20 mouse cellular contexts compared by ENCODE assay signal in genomic region chr5:115170150-115170549, GRCm38 (mm10). TPM values are rescaled to one million over a fixed set of nuclear protein-coding genes. Genes with fewer than 3 reads are reported as not detected.
A peak's percentile ranks its signal among the peaks of the same experiment; 100 is the strongest.
DNase-seq lines count a peak whose midpoint lies in the region; ATAC-seq and TF ChIP-seq lines count a peak whose summit lies in the region.
"Had no signal": no experiment of that assay in that cellular context is flagged by ENCODE, and none has a peak within 500 bp of the region (broad histone marks: within the 10 kb centered on the region; RNA-seq: fewer than 3 reads in every experiment).

No protein-coding gene starts in this region.

- peaks cover 7% of the 10 kb centered on the region for H3K4me1 ChIP-seq in kidney, adult 2 months (ENCODE audit: control insufficient read depth, insufficient read depth, low read length)
- H3K4me1 ChIP-seq in kidney, embryonic 14.5 days (ENCODE audit: control insufficient read depth, insufficient read depth, low read length), result peaks cover 27% of the 10 kb centered on the region
- H3K4me1 ChIP-seq in lung, postnatal 0 days (ENCODE audit: insufficient read depth, low read depth, low read length), result no peaks in the 10 kb centered on the region
- H3K4me1 ChIP-seq: forebrain, embryonic 13.5 days had no signal

- no peak for TF ChIP-seq EP300 in lung, postnatal 0 days (IDR thresholded peaks at IDR 0.05)

- DNase-seq in kidney, adult 2 months, result peak; percentile 74
- DNase-seq in kidney, adult 8-10 months, result no peak
- peak; percentile 60 to 72 for DNase-seq in kidney, postnatal 36 days
- peak; percentile 63 to 78 for DNase-seq in lung, postnatal 4 days
- DNase-seq in lung, postnatal 0 days (ENCODE audit: low spot score), result no peak
- DNase-seq in kidney, postnatal 4 days, result peak; percentile 74 to 79
- DNase-seq: cerebellum, adult 2 months; cerebellum, postnatal 10 days; forebrain, postnatal 0 days; gastrocnemius, postnatal 14 days; heart, adult 2 months; heart, postnatal 14 days had no signal

- no peaks in the 10 kb centered on the region for H3K27me3 ChIP-seq in kidney, adult 2 months (replicated peaks; ENCODE audit: control insufficient read depth, insufficient read depth, low read length)
- no peaks in the 10 kb centered on the region for H3K27me3 ChIP-seq in kidney, embryonic 14.5 days (ENCODE audit: control insufficient read depth, insufficient read depth, low read length)
- no peaks in the 10 kb centered on the region for H3K27me3 ChIP-seq in lung, postnatal 0 days (replicated peaks; ENCODE audit: insufficient read depth, low read length)
- H3K27me3 ChIP-seq: CH12.LX; forebrain, embryonic 13.5 days; heart, embryonic 15.5 days; Patski had no signal

- H3K4me2 ChIP-seq in kidney, embryonic 14.5 days (replicated peaks; ENCODE audit: low read depth, low read length), result no peak overlapping the region
- no peak overlapping the region for H3K4me2 ChIP-seq in lung, postnatal 0 days (replicated peaks; ENCODE audit: low read depth, low read length)
- H3K4me2 ChIP-seq: forebrain, embryonic 13.5 days; heart, embryonic 11.5 days; heart, embryonic 15.5 days had no signal

- H3K9ac ChIP-seq in kidney, embryonic 14.5 days (ENCODE audit: low read depth, low read length), result no peak overlapping the region
- H3K9ac ChIP-seq in lung, postnatal 0 days (replicated peaks; ENCODE audit: low read depth), result no peak overlapping the region
- H3K9ac ChIP-seq: forebrain, embryonic 13.5 days; forebrain, postnatal 0 days; heart, embryonic 15.5 days had no signal

- no peak overlapping the region for H3K27ac ChIP-seq in kidney, adult 2 months (ENCODE audit: insufficient read depth, low read depth, low read length)
- H3K27ac ChIP-seq in kidney, embryonic 14.5 days (ENCODE audit: low read depth, low read length), result no peak overlapping the region
- no peak overlapping the region for H3K27ac ChIP-seq in lung, postnatal 0 days (ENCODE audit: low read length)
- H3K27ac ChIP-seq: embryonic facial prominence, embryonic 10.5 days; forebrain, embryonic 13.5 days; heart, adult 2 months; heart, embryonic 15.5 days had no signal

- no peak for TF ChIP-seq CTCF in kidney, adult 2 months (conservative IDR thresholded peaks at IDR 0.05; ENCODE audit: insufficient read depth, insufficient read length, low read depth, low read length)
- TF ChIP-seq CTCF in lung, postnatal 0 days (IDR thresholded peaks at IDR 0.05), result no peak

- no peaks in the 10 kb centered on the region for H3K36me3 ChIP-seq in kidney, adult 2 months (ENCODE audit: control insufficient read depth, insufficient read depth, low read length)
- H3K36me3 ChIP-seq in kidney, embryonic 14.5 days (ENCODE audit: control insufficient read depth, insufficient read depth, low read length), result no peaks in the 10 kb centered on the region
- no peaks in the 10 kb centered on the region for H3K36me3 ChIP-seq in lung, postnatal 0 days (ENCODE audit: insufficient read depth, low read length)
- H3K36me3 ChIP-seq: embryonic facial prominence, embryonic 10.5 days; heart, embryonic 15.5 days had no signal

- no peak for TF ChIP-seq POLR2A in kidney, adult 2 months (IDR thresholded peaks at IDR 0.05; ENCODE audit: low read depth, low read length)

- WGBS in kidney, adult 2 months, result 76% methylated on average over 8 of the region's 8 CpGs
- 84% methylated on average over 8 of the region's 8 CpGs for WGBS in kidney, embryonic 14.5 days
- WGBS in lung, postnatal 0 days, result 49% methylated on average over 8 of the region's 8 CpGs

- no peak for ATAC-seq in kidney, embryonic 14.5 days (ENCODE audit: low FRiP score, low TSS enrichment)
- no peak; the same call in 1 of the 2 replicates for ATAC-seq in lung, postnatal 0 days
- ATAC-seq: activated CD4-positive, CD25-positive, alpha-beta regulatory T cell, adult 4 months; forebrain, embryonic 13.5 days; forebrain, postnatal 0 days; Patski had no signal

- no peak overlapping the region for H3K4me3 ChIP-seq in kidney, adult 2 months (ENCODE audit: insufficient read depth, low read depth, low read length)
- H3K4me3 ChIP-seq in kidney, embryonic 14.5 days (ENCODE audit: low read length), result no peak overlapping the region
- no peak overlapping the region for H3K4me3 ChIP-seq in lung, postnatal 0 days (ENCODE audit: low read depth, low read length)
- H3K4me3 ChIP-seq: embryonic facial prominence, embryonic 10.5 days; forebrain, embryonic 13.5 days; heart, adult 2 months; heart, embryonic 15.5 days had no signal

- H3K9me3 ChIP-seq in kidney, embryonic 14.5 days (ENCODE audit: control insufficient read depth, low read length), result no peaks in the 10 kb centered on the region
- H3K9me3 ChIP-seq in lung, postnatal 0 days (ENCODE audit: low read length), result no peaks in the 10 kb centered on the region
- H3K9me3 ChIP-seq: embryonic facial prominence, embryonic 10.5 days; forebrain, embryonic 13.5 days; heart, embryonic 15.5 days had no signal

RNA-seq across cellular contexts. Expression of gene Mlec, which starts 12.2 kb away (rescaled TPM):
- polyA plus RNA-seq in kidney, adult 2 months (2012; rRNA removed), result 202 and 209 TPM in 2 replicates
- polyA plus RNA-seq in kidney, embryonic 14.5 days (2014; fragmentation: Nextera tagmentation; extraction: Ambion mirVana), result 57.8 and 75.5 TPM in 2 replicates
- 15.0 and 17.5 TPM in 2 replicates for polyA plus RNA-seq in lung, postnatal 0 days (2015; fragmentation: Nextera tagmentation; extraction: Ambion mirVana)

RNA-seq across cellular contexts. Expression of gene Cabp1, which starts 24.0 kb away (rescaled TPM):
- polyA plus RNA-seq in kidney, adult 2 months (2012; rRNA removed), result 1.7 and 2.6 TPM in 2 replicates
- polyA plus RNA-seq in kidney, embryonic 14.5 days (2014; fragmentation: Nextera tagmentation; extraction: Ambion mirVana), result 2.0 and 2.4 TPM in 2 replicates
- 0.90 and 1.1 TPM in 2 replicates for polyA plus RNA-seq in lung, postnatal 0 days (2015; fragmentation: Nextera tagmentation; extraction: Ambion mirVana)

RNA-seq across cellular contexts. Expression of gene Unc119b, which starts 35.4 kb away (rescaled TPM):
- polyA plus RNA-seq in kidney, adult 2 months (2012; rRNA removed), result 138 and 141 TPM in 2 replicates
- 26.3 and 50.3 TPM in 2 replicates for polyA plus RNA-seq in kidney, embryonic 14.5 days (2014; fragmentation: Nextera tagmentation; extraction: Ambion mirVana)
- polyA plus RNA-seq in lung, postnatal 0 days (2015; fragmentation: Nextera tagmentation; extraction: Ambion mirVana), result 21.8 and 24.8 TPM in 2 replicates

RNA-seq across cellular contexts. Expression of gene Acads, which starts 51.0 kb away (rescaled TPM):
- polyA plus RNA-seq in kidney, adult 2 months (2012; rRNA removed), result 220 and 241 TPM in 2 replicates
- polyA plus RNA-seq in kidney, embryonic 14.5 days (2014; fragmentation: Nextera tagmentation; extraction: Ambion mirVana), result 54.2 and 68.5 TPM in 2 replicates
- polyA plus RNA-seq in lung, postnatal 0 days (2015; fragmentation: Nextera tagmentation; extraction: Ambion mirVana), result 43.6 and 43.9 TPM in 2 replicates

Comparison
In these comparisons a context has a peak if more than half of its experiments do, and no peak if none do; other contexts are left out.
1. DNase-seq: peak in kidney, adult 2 months (single experiment), kidney, postnatal 36 days (2 of 2), lung, postnatal 4 days (2 of 2) and kidney, postnatal 4 days (2 of 2); none in kidney, adult 8-10 months (0 of 2) and lung, postnatal 0 days (single experiment).